Mouse (Mus musculus) stomach, embryonic 16.5 days (tissue): ENCODE results near the gene Ldah. TPM values are rescaled to one million over a fixed set of nuclear protein-coding genes. Genes with fewer than 3 reads are reported as not detected.
A peak's percentile ranks its signal among the peaks of the same experiment; 100 is the strongest.
"Not testable (repeated sequence)": the region's sequence is repeated elsewhere in the genome, so short reads cannot be mapped to it uniquely, and the experiment has no call there.

ENCODE experiments used
- ATAC-seq: fragments of 200-750 bp; cut with Nextera tagmentation; 2 replicates; pipeline ENCODE4 v1.8.0; 2017; ENCODE audit warnings: moderate number of reproducible peaks, moderate TSS enrichment; ENCODE audit not compliant: insufficient read depth, low FRiP score
- H3K27ac ChIP-seq: fragments of 300-500 bp; sonication (generic); 2 replicates; pipeline ENCODE4 v1.5.1; 2014; ENCODE audit warnings: low read length
- H3K27me3 ChIP-seq: fragments of 300-500 bp; sonication (generic); 2 replicates; pipeline ENCODE4 v1.6.1; 2014; ENCODE audit warnings: low read length, control low read depth, mixed read lengths; ENCODE audit not compliant: control insufficient read depth, insufficient read depth
- H3K36me3 ChIP-seq: fragments of 300-500 bp; sonication (generic); 2 replicates; pipeline ENCODE4 v1.6.1; 2014; ENCODE audit warnings: low read length; ENCODE audit not compliant: control insufficient read depth, insufficient read depth
- H3K4me1 ChIP-seq: fragments of 300-500 bp; sonication (generic); 2 replicates; pipeline ENCODE4 v1.6.1; 2014; ENCODE audit warnings: low read length, control low read depth, mixed read lengths; ENCODE audit not compliant: control insufficient read depth, insufficient read depth
- H3K4me2 ChIP-seq: fragments of 300-500 bp; sonication (generic); 2 replicates; pipeline ENCODE4 v1.6.1; 2014; ENCODE audit warnings: low read depth, low read length, mixed read lengths
- H3K4me3 ChIP-seq: fragments of 300-500 bp; sonication (generic); replicated peaks from 2 replicates; pipeline ENCODE4 v1.5.1; 2014; ENCODE audit warnings: mild to moderate bottlenecking, low read length
- H3K9ac ChIP-seq: fragments of 300-500 bp; sonication (generic); 2 replicates; pipeline ENCODE4 v1.6.1; 2014; ENCODE audit warnings: low read length
- H3K9me3 ChIP-seq: fragments of 300-500 bp; sonication (generic); replicated peaks from 2 replicates; pipeline ENCODE4 v1.6.1; 2016; ENCODE audit warnings: low read length, control low read depth; ENCODE audit not compliant: control insufficient read depth
- WGBS: fragments of 180-500 bp; shearing (Covaris S2); extraction: QIAGEN DNeasy Blood & Tissue Kit; methylation state at CpG from one replicate; pipeline ENCODE4 v1.1.7; 2014; 5-methylcytosine and 5-hydroxymethylcytosine counted together
- polyA plus RNA-seq: library from polyadenylated mRNA; unstranded; fragments of >200 nt; fragmentation: Nextera tagmentation; extraction: Ambion mirVana; gene quantifications from 2 replicates; pipeline ENCODE4 v1.2.1, GENCODE M21; 2015

Gene Ldah
- 56.6 and 58.3 TPM in 2 replicates for polyA plus RNA-seq

DNA sequence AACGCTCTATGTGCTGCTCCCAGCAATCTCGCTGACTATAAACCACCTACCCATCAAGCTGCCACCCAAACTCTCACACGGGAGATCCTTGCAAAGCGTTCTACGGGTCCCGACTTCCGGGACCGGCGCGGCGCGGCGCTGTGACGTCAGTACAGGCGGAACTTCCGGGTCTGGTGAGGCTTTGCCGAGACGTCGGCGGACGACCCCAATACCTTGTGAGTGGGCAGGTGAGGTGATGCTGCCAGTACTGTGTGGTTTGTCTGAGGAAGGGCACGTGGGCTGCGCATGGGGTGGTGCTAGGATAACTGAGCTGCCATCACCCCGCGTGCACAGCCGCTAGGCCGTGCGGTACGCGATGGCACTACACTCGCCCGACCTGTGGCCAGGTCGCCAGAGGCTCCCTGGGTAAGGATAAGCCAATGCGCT lies at the start of gene Ldah:
TSS of gene Ldah (plus strand) at position 130 of the 426 bp plus-strand sequence.
- peak; percentile 95 for ATAC-seq
- WGBS = under 1% methylated on average over 34 of the region's 34 CpGs
- 0 out of 2 replicates have a peak, but pooled peaks cover 2% of the 10 kb centered on the region for H3K4me1 ChIP-seq

GRCm38 (mm10) chr12:8167743-8168142 lies 40.2 kb upstream of the Ldah start:
- no peak for ATAC-seq
- 68% methylated on average over 2 of the region's 2 CpGs for WGBS

More for the DNA sequence above, at the start of gene Ldah:
- no peaks in the 10 kb centered on the region for H3K9me3 ChIP-seq
- peak within 1 kb of the TSS; percentile 89 for H3K9ac ChIP-seq
- peak within 1 kb of the TSS; percentile 86 for H3K4me3 ChIP-seq
- H3K27me3 ChIP-seq = no peaks in the 10 kb centered on the region; the same call in 1 of the 2 replicates
- H3K4me2 ChIP-seq = peak within 1 kb of the TSS; percentile 76
- H3K27ac ChIP-seq = peak within 1 kb of the TSS; percentile 74
- no peaks in the 10 kb centered on the region for H3K36me3 ChIP-seq

DNA sequence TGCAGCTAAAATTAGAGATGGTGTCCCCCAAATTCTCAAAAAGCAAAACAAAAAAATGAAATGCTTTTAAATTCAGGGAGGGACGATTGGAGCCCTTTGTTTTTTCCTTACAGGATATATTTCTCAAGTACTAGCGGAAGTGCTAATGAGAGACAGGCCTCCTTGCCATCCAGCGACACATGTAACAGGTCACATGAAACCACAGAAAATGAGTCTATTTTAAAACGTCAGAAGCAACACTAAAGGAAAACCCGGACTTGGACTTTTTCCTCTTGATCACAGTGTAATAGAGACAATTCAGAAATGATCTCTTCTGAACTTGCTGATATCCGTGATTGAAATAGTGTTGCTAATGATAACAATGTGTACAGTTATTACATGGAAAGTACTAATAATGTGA lies 27.0 kb upstream of the Ldah start:
- Histone ChIP-seq H3K4me3 (no peak overlapping the region), H3K27ac (no peak overlapping the region), H3K4me2 (no peak overlapping the region), H3K9me3 (no peaks in the 10 kb centered on the region), H3K9ac (no peak overlapping the region), H3K36me3 (no peaks in the 10 kb centered on the region), H3K27me3 (no peaks in the 10 kb centered on the region; the same call in 1 of the 2 replicates), H3K4me1 (no peaks in the 10 kb centered on the region)
- 63% methylated on average over 6 of the region's 6 CpGs for WGBS
- ATAC-seq = no peak

More at GRCm38 (mm10) chr12:8167743-8168142, 40.2 kb upstream of the Ldah start:
- H3K4me2 ChIP-seq = no peak overlapping the region
- H3K36me3 ChIP-seq = no peaks in the 10 kb centered on the region
- no peaks in the 10 kb centered on the region for H3K9me3 ChIP-seq
- H3K4me3 ChIP-seq = no peak overlapping the region
- H3K4me1 ChIP-seq = no peaks in the 10 kb centered on the region
- no peak overlapping the region for H3K27ac ChIP-seq
- no peak overlapping the region for H3K9ac ChIP-seq
- H3K27me3 ChIP-seq = no peaks in the 10 kb centered on the region

DNA sequence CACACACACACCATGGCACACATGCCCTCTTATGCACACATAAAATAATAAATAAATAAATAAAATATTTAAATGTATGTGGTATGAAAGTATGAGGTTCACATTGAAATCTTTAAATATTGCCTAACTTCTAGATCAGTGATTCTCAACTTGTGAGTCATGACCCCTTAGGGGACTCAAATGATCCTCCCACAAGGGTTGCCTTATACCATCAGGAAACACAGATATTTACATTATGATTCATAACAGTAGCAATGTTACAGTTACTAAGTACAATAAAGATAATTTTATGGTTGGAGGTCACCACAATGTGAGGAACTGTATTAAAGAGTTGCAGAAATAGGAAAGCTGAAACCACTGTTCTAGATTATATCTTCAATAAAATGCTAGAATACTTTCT lies 26.2 kb upstream of the Ldah start:
- no peak for ATAC-seq
- H3K4me2 ChIP-seq = no peak overlapping the region
- H3K27ac ChIP-seq = no peak overlapping the region

DNA sequence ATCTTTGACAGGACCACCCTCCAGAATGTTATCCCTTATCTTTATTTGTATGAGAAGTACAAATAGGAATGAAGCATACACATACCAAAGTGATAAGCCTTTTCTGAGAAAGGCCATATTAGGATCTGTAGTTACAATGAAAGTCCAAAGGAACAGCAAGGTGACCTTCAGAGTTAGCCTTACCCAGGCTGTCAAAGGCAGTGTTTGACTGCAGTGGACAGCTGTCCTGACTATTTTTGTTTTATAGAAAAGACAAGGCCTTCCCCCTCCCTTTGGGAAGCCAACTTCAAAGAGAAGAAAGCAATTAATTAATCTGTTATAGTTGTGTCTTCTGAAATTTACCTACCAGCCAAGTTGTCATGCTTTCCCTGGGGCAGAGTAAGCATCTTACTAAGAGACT lies 23.4 kb upstream of the Ldah start:
- no peaks in the 10 kb centered on the region for H3K9me3 ChIP-seq
- H3K36me3 ChIP-seq = no peaks in the 10 kb centered on the region
- no peak overlapping the region for H3K9ac ChIP-seq
- H3K27me3 ChIP-seq = no peaks in the 10 kb centered on the region; the same call in 1 of the 2 replicates
- H3K27ac ChIP-seq = no peak overlapping the region
- ATAC-seq = no peak
- H3K4me2 ChIP-seq = no peak overlapping the region
- no peaks in the 10 kb centered on the region for H3K4me1 ChIP-seq
- H3K4me3 ChIP-seq = no peak overlapping the region

More for the DNA sequence above, 26.2 kb upstream of the Ldah start:
- Histone ChIP-seq H3K27me3 (no peaks in the 10 kb centered on the region; the same call in 1 of the 2 replicates), H3K9me3 (no peaks in the 10 kb centered on the region), H3K36me3 (no peaks in the 10 kb centered on the region), H3K4me3 (no peak overlapping the region), H3K9ac (no peak overlapping the region), H3K4me1 (no peaks in the 10 kb centered on the region)

- H3K36me3 ChIP-seq = no peaks in the 10 kb centered on the region
- H3K4me3 ChIP-seq = no peak overlapping the region
- H3K9me3 ChIP-seq = no peaks in the 10 kb centered on the region
- H3K9ac ChIP-seq = no peak overlapping the region
- no peak for ATAC-seq
- no peaks in the 10 kb centered on the region for H3K27me3 ChIP-seq
- H3K4me2 ChIP-seq = no peak overlapping the region
- H3K4me1 ChIP-seq = no peaks in the 10 kb centered on the region
- no peak overlapping the region for H3K27ac ChIP-seq
Observed at GRCm38 (mm10) chr12:8188161-8188560, 19.7 kb upstream of the Ldah start.

DNA sequence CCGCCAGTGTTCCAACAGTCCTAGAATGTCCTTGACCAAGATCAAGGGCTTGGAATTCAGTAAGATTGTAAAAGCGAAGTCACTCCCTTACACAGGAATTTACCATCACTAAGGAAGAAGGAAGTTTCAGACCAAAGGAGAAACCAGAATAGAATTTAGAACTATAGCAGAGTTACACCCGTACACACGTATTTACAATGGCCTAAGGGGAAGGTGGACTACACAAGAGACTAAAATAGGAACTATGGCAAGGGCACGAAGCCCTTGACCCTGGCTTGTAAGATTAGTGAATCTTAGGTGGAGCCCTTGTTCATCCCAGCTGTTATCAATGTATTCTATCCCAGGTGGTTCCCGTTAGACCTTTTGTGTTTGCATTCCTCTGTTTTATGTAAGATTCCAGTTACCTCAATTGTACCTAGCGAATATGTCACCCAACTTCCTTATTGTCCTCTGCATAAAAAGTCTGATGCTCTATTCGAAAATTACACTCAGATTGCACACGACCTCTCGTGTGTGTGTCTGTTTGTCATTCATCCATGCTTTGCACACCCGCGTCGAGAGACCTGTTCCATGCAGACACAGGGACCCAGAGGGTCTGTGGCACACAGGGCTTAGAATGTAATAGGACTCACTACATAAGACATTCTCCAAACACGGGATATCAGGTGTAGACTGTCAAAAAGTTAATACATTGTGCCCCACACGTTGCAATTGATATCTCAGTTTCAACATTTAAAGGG lies 18.9 kb upstream of the Ldah start:
- WGBS = 85% methylated on average over 15 of the region's 15 CpGs
- not testable (repeated sequence) for H3K36me3 ChIP-seq, H3K9me3 ChIP-seq, H3K4me3 ChIP-seq, H3K4me2 ChIP-seq, H3K27me3 ChIP-seq, H3K9ac ChIP-seq, ATAC-seq, H3K4me1 ChIP-seq, H3K27ac ChIP-seq

- no peak overlapping the region for H3K4me2 ChIP-seq
- no peaks in the 10 kb centered on the region for H3K36me3 ChIP-seq
- H3K4me3 ChIP-seq = no peak overlapping the region
- H3K9me3 ChIP-seq = no peaks in the 10 kb centered on the region
- no peaks in the 10 kb centered on the region for H3K4me1 ChIP-seq
- no peaks in the 10 kb centered on the region for H3K27me3 ChIP-seq
- H3K9ac ChIP-seq = no peak overlapping the region
- ATAC-seq = no peak
- H3K27ac ChIP-seq = no peak overlapping the region
- WGBS = 41% methylated on average over 3 of the region's 3 CpGs
Observed at GRCm38 (mm10) chr12:8189722-8190121, 18.2 kb upstream of the Ldah start.

- no peaks in the 10 kb centered on the region; the same call in 1 of the 2 replicates for H3K27me3 ChIP-seq
- ATAC-seq = no peak
- 84% methylated on average over 2 of the region's 2 CpGs for WGBS
- H3K9me3 ChIP-seq = no peaks in the 10 kb centered on the region
- H3K36me3 ChIP-seq = no peaks in the 10 kb centered on the region
- H3K4me2 ChIP-seq = no peak overlapping the region
- 0 out of 2 replicates have a peak, but pooled peaks cover 2% of the 10 kb centered on the region for H3K4me1 ChIP-seq
- no peak overlapping the region for H3K27ac ChIP-seq
- no peak overlapping the region for H3K9ac ChIP-seq
- H3K4me3 ChIP-seq = no peak overlapping the region
Observed at GRCm38 (mm10) chr12:8205721-8206120, 2.2 kb upstream of the Ldah start.
